Mouse (Mus musculus) forebrain, embryonic 13.5 days (tissue): ENCODE results near the gene Ereg. TPM values are rescaled to one million over a fixed set of nuclear protein-coding genes. Genes with fewer than 3 reads are reported as not detected.

Experiments used
- ATAC-seq: fragments of 200-750 bp; cut with Nextera tagmentation; 2 replicates; pipeline ENCODE4 v1.8.0; 2017
- H3K27ac ChIP-seq: fragments of 300-500 bp; sonication (generic); 2 replicates; pipeline ENCODE4 v1.5.1; 2015; ENCODE audit warnings: inconsistent platforms, mild to moderate bottlenecking, moderate library complexity
- H3K27me3 ChIP-seq: fragments of 300-500 bp; sonication (generic); 2 replicates; pipeline ENCODE4 v1.6.1; 2015; ENCODE audit warnings: mild to moderate bottlenecking, inconsistent platforms
- H3K36me3 ChIP-seq: fragments of 300-500 bp; sonication (generic); 2 replicates; pipeline ENCODE4 v1.6.1; 2015; ENCODE audit warnings: mild to moderate bottlenecking, inconsistent platforms; ENCODE audit not compliant: poor library complexity, severe bottlenecking
- H3K4me1 ChIP-seq: fragments of 300-500 bp; sonication (generic); 2 replicates; pipeline ENCODE4 v1.6.1; 2015; ENCODE audit warnings: inconsistent platforms
- H3K4me2 ChIP-seq: fragments of 300-500 bp; sonication (generic); 2 replicates; pipeline ENCODE4 v1.6.1; 2015; ENCODE audit warnings: inconsistent platforms, mild to moderate bottlenecking, moderate library complexity
- H3K4me3 ChIP-seq: fragments of 300-500 bp; sonication (generic); 2 replicates; pipeline ENCODE4 v1.5.1; 2015; ENCODE audit warnings: mild to moderate bottlenecking, inconsistent platforms
- H3K9ac ChIP-seq: fragments of 300-500 bp; sonication (generic); 2 replicates; pipeline ENCODE4 v1.6.1; 2015; ENCODE audit warnings: mild to moderate bottlenecking, inconsistent platforms
- H3K9me3 ChIP-seq: fragments of 300-500 bp; sonication (generic); replicated peaks from 2 replicates; pipeline ENCODE4 v1.6.1; 2016; ENCODE audit warnings: inconsistent platforms
- WGBS: fragments of 180-500 bp; shearing (Covaris S2); methylation state at CpG from one replicate; pipeline ENCODE4 v1.1.7; 2015; 5-methylcytosine and 5-hydroxymethylcytosine counted together
- polyA plus RNA-seq: library from polyadenylated mRNA; unstranded; fragments of >200 nt; fragmentation: Nextera tagmentation; extraction: Ambion mirVana; gene quantifications from 2 replicates; pipeline ENCODE4 v1.2.1, GENCODE M21; 2015

The Ereg gene
- polyA plus RNA-seq, 1 experiment from 2014 or later = not detected

- Histone ChIP-seq H3K9me3 (no peaks in the 10 kb centered on the region), H3K36me3 (no peaks in the 10 kb centered on the region), H3K4me3 (peak overlapping the region; percentile 39), H3K4me2 (peak overlapping the region; percentile 68), H3K9ac (peak overlapping the region; percentile 48), H3K4me1 (peaks cover 8% of the 10 kb centered on the region; the same call in 1 of the 2 replicates), H3K27me3 (peaks cover 17% of the 10 kb centered on the region), H3K27ac (no peak overlapping the region)
- no peak for ATAC-seq
- 44% methylated on average over 8 of the region's 8 CpGs for WGBS
These were observed 396 bp upstream of the Ereg start for GRCm38 (mm10) chr5:91074026-91074425.

DNA sequence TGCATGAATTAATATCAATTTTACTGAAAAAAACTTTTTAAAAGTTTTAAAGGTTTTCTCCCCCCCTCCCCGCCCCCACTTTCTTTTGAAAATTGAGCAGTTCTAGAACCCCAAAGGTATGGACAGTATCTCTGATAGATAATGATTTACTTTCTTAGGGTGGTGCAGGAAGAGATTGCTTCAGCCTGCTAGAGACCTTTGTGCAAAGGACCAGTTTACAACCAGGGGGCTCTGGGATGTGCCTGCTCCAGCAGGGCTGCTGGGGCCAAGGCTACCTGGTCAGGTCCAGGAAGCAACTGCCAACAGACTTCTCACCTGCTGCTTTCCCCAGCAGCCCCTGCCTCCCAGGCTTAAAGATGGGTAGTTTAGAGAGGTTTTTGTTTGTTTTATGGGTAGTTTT, 599 bp downstream of the Ereg start:
- no peak overlapping the region for H3K9ac ChIP-seq
- ATAC-seq = no peak
- H3K9me3 ChIP-seq = no peaks in the 10 kb centered on the region
- no peaks in the 10 kb centered on the region for H3K36me3 ChIP-seq
- peaks cover 8% of the 10 kb centered on the region; the same call in 1 of the 2 replicates for H3K4me1 ChIP-seq
- H3K4me3 ChIP-seq = peak overlapping the region; percentile 39; the same call in 1 of the 2 replicates
- peaks cover 17% of the 10 kb centered on the region for H3K27me3 ChIP-seq
- peak overlapping the region; percentile 68 for H3K4me2 ChIP-seq
- 47% methylated on average over 1 of the region's 1 CpGs for WGBS
- no peak overlapping the region for H3K27ac ChIP-seq

DNA sequence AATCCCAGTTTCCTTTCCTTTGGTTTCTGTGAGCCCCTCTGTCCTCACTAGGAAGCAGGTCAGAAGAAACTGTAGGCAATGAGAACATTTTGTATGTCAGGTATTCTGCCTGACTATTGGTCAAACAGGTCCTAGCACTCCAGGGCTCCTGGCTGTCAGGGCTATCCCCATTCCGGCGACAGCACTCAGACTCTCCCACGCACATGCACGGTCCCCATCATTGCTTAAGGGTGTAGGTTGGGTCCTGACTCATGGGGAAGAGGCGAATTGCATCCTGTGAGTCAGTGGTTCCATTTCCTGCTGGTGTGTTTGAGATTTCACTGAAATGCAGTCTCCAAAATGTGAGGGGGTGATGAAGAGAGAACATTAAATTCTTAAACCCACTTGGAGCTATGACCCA, 8.6 kb downstream of the Ereg start:
- no peaks in the 10 kb centered on the region for H3K36me3 ChIP-seq
- H3K27ac ChIP-seq = no peak overlapping the region
- H3K4me2 ChIP-seq = no peak overlapping the region
- no peak overlapping the region for H3K9ac ChIP-seq
- H3K4me1 ChIP-seq = no peaks in the 10 kb centered on the region
- no peaks in the 10 kb centered on the region for H3K27me3 ChIP-seq
- WGBS = 86% methylated on average over 5 of the region's 5 CpGs
- H3K9me3 ChIP-seq = no peaks in the 10 kb centered on the region
- H3K4me3 ChIP-seq = no peak overlapping the region
- ATAC-seq = no peak

- Histone ChIP-seq H3K4me2 (no peak overlapping the region), H3K9ac (no peak overlapping the region), H3K36me3 (no peaks in the 10 kb centered on the region), H3K9me3 (no peaks in the 10 kb centered on the region), H3K4me3 (no peak overlapping the region), H3K27me3 (no peaks in the 10 kb centered on the region), H3K27ac (no peak overlapping the region), H3K4me1 (no peaks in the 10 kb centered on the region)
- 83% methylated on average over 5 of the region's 5 CpGs for WGBS
- ATAC-seq = no peak
These were observed 10.9 kb downstream of the Ereg start for GRCm38 (mm10) chr5:91085291-91085690.

GRCm38 (mm10) chr5:91090301-91090700, 15.9 kb downstream of the Ereg start:
- Histone ChIP-seq H3K9me3 (no peaks in the 10 kb centered on the region), H3K9ac (no peak overlapping the region), H3K27me3 (no peaks in the 10 kb centered on the region), H3K27ac (no peak overlapping the region), H3K36me3 (no peaks in the 10 kb centered on the region), H3K4me2 (no peak overlapping the region), H3K4me1 (no peaks in the 10 kb centered on the region), H3K4me3 (no peak overlapping the region)
- WGBS = 86% methylated on average over 3 of the region's 3 CpGs
- ATAC-seq = no peak

GRCm38 (mm10) chr5:91097911-91098614, 23.6 kb downstream of the Ereg start:
- Histone ChIP-seq H3K36me3 (no peaks in the 10 kb centered on the region), H3K9ac (no peak overlapping the region), H3K27ac (no peak overlapping the region), H3K27me3 (no peaks in the 10 kb centered on the region), H3K9me3 (no peaks in the 10 kb centered on the region), H3K4me1 (no peaks in the 10 kb centered on the region), H3K4me2 (no peak overlapping the region), H3K4me3 (no peak overlapping the region)
- no peak for ATAC-seq
- WGBS = 95% methylated on average over 10 of the region's 10 CpGs

GRCm38 (mm10) chr5:91101742-91102141, 27.3 kb downstream of the Ereg start:
- 94% methylated on average over 5 of the region's 5 CpGs for WGBS
- no peak overlapping the region for H3K27ac ChIP-seq
- no peak overlapping the region for H3K4me2 ChIP-seq
- no peaks in the 10 kb centered on the region for H3K27me3 ChIP-seq
- no peak overlapping the region for H3K4me3 ChIP-seq
- H3K9ac ChIP-seq = no peak overlapping the region
- H3K9me3 ChIP-seq = no peaks in the 10 kb centered on the region
- no peaks in the 10 kb centered on the region for H3K36me3 ChIP-seq
- no peaks in the 10 kb centered on the region for H3K4me1 ChIP-seq
- ATAC-seq = no peak

DNA sequence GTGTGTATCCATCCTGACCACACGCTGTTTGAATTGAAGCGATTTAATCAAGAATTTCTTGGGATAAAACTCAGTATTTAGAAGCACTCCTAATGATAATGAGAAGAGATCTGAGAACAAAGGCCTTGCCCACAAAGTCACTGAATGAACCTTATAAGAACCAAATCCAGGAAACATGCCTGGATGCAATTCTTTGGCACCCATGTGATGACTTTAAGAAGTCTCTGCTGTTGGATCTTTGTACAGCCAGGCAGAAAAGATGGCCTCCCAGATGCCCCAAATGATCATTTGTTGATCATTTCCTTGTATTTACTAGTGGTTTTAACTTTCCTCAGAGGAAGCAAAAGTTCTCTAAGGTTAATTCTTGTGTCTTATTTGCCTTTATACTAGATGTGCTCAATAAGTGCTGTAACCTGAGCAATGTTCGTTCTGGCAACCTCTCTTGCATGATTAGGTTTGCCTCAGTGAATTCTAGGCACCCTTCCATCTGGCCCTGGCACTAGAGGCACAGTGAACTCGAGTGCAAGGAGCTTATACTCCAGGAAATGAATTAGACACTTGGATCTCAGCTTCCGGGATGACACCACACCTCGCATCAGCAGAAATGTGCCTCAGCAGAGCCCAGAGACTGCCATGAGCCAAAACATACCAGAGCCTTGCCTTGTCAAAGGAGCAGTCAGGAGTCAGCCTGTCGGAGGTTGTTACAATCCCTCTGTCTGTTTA, 29.7 kb downstream of the Ereg start:
- Histone ChIP-seq H3K4me2 (no peak overlapping the region), H3K4me1 (no peaks in the 10 kb centered on the region), H3K27me3 (no peaks in the 10 kb centered on the region), H3K9me3 (no peaks in the 10 kb centered on the region), H3K27ac (no peak overlapping the region), H3K9ac (no peak overlapping the region), H3K36me3 (no peaks in the 10 kb centered on the region), H3K4me3 (no peak overlapping the region)
- 66% methylated on average over 7 of the region's 7 CpGs for WGBS
- ATAC-seq = peak; percentile 72

DNA sequence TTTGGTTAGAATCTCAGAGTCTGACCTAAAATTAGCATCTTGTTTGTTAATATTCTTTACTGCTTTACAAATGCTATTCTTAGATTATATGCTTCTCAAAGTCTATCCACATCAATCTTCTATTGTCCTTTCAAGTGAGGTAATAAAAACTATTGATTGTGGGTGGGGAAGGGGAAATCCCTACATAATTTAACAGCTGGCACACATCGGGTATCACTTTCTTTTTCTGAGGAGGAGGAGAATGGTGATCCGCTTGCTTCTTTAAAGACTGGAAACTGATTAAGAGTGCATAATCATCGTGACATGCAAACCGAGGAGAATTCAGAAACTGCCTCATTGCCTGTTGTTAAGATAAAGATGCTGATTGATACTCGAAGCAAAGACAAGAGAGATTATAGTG, 31.8 kb downstream of the Ereg start:
- 78% methylated on average over 5 of the region's 5 CpGs for WGBS
- Histone ChIP-seq H3K4me1 (peaks cover 3% of the 10 kb centered on the region; the same call in 1 of the 2 replicates), H3K36me3 (no peaks in the 10 kb centered on the region), H3K9ac (no peak overlapping the region), H3K4me2 (no peak overlapping the region), H3K27ac (no peak overlapping the region), H3K27me3 (no peaks in the 10 kb centered on the region), H3K9me3 (no peaks in the 10 kb centered on the region), H3K4me3 (no peak overlapping the region)
- no peak for ATAC-seq

- H3K4me3 ChIP-seq = no peak overlapping the region
- no peak for ATAC-seq
- H3K27me3 ChIP-seq = no peaks in the 10 kb centered on the region
- H3K36me3 ChIP-seq = no peaks in the 10 kb centered on the region
- H3K9me3 ChIP-seq = no peaks in the 10 kb centered on the region
- no peak overlapping the region for H3K4me2 ChIP-seq
- no peak overlapping the region for H3K27ac ChIP-seq
- peaks cover 3% of the 10 kb centered on the region; the same call in 1 of the 2 replicates for H3K4me1 ChIP-seq
- no peak overlapping the region for H3K9ac ChIP-seq
- 91% methylated on average over 6 of the region's 6 CpGs for WGBS
These were observed 35.7 kb downstream of the Ereg start for GRCm38 (mm10) chr5:91110023-91110670.

GRCm38 (mm10) chr5:91111019-91111418, 36.6 kb downstream of the Ereg start:
- Histone ChIP-seq H3K4me1 (peaks cover 3% of the 10 kb centered on the region; the same call in 1 of the 2 replicates), H3K4me2 (no peak overlapping the region), H3K27ac (no peak overlapping the region), H3K36me3 (no peaks in the 10 kb centered on the region), H3K4me3 (no peak overlapping the region), H3K27me3 (no peaks in the 10 kb centered on the region), H3K9me3 (no peaks in the 10 kb centered on the region), H3K9ac (no peak overlapping the region)
- ATAC-seq = 0 out of 2 replicates have a peak, but pooled peaks have one; percentile 38
- 72% methylated on average over 8 of the region's 8 CpGs for WGBS

- Histone ChIP-seq H3K4me1 (peaks cover 3% of the 10 kb centered on the region; the same call in 1 of the 2 replicates), H3K4me2 (no peak overlapping the region), H3K36me3 (no peaks in the 10 kb centered on the region), H3K9ac (no peak overlapping the region), H3K9me3 (no peaks in the 10 kb centered on the region), H3K27ac (no peak overlapping the region), H3K4me3 (no peak overlapping the region), H3K27me3 (no peaks in the 10 kb centered on the region)
- 87% methylated on average over 2 of the region's 2 CpGs for WGBS
- no peak for ATAC-seq
These were observed 39.5 kb downstream of the Ereg start for GRCm38 (mm10) chr5:91113967-91114366.
